ENCODE assay signal across 8 mouse cellular contexts in the genomic region with DNA sequence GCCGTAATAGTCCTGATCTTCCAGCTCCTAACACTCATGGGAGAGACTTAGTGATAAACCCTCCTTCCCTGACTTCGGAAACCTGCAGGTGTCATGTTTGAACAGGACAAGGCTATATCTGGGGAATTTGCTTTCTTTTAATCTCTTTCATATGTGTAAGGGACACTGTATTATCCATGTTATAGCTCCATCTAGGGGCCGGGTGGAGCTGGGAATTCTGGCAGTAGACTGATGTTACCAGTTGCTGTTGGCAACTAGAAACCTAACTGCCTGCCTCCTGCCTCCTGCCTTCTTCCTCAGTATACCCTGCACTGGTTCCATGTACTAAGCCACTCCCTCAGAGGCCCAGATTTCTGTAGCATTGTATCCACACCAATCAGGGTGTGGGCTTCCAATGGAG. TPM values are rescaled to one million over a fixed set of nuclear protein-coding genes. Genes with fewer than 3 reads are reported as not detected.
DNase-seq lines count a peak whose midpoint lies in the region; ATAC-seq lines count a peak whose summit lies in the region.
"Had no signal": no experiment of that assay in that cellular context is flagged by ENCODE, and none has a peak within 500 bp of the region (broad histone marks: within the 10 kb centered on the region; RNA-seq: fewer than 3 reads in every experiment).

No protein-coding gene starts in this region.

- H3K27me3 ChIP-seq in midbrain, embryonic 14.5 days (ENCODE audit: control insufficient read depth, insufficient read depth, low read length): no peaks in the 10 kb centered on the region
- no peaks in the 10 kb centered on the region for H3K27me3 ChIP-seq in midbrain, embryonic 15.5 days (replicated peaks)
- H3K27me3 ChIP-seq: embryonic facial prominence, embryonic 13.5 days had no signal

- no peak overlapping the region for H3K4me3 ChIP-seq in midbrain, embryonic 14.5 days (replicated peaks; ENCODE audit: low read depth, low read length)
- H3K4me3 ChIP-seq in midbrain, embryonic 15.5 days: no peak overlapping the region
- H3K4me3 ChIP-seq: embryonic facial prominence, embryonic 13.5 days had no signal

- no peak overlapping the region for H3K27ac ChIP-seq in midbrain, embryonic 14.5 days (replicated peaks; ENCODE audit: low read depth, low read length)
- H3K27ac ChIP-seq in midbrain, embryonic 15.5 days: no peak overlapping the region
- H3K27ac ChIP-seq: embryonic facial prominence, embryonic 13.5 days had no signal

- H3K9me3 ChIP-seq in midbrain, embryonic 14.5 days (ENCODE audit: control insufficient read depth, low read length): no peaks in the 10 kb centered on the region
- H3K9me3 ChIP-seq in midbrain, embryonic 15.5 days: no peaks in the 10 kb centered on the region
- H3K9me3 ChIP-seq: embryonic facial prominence, embryonic 13.5 days had no signal

- H3K4me1 ChIP-seq in midbrain, embryonic 14.5 days (ENCODE audit: control insufficient read depth, insufficient read depth, low read length): no peaks in the 10 kb centered on the region
- H3K4me1 ChIP-seq in midbrain, embryonic 15.5 days: no peaks in the 10 kb centered on the region
- H3K4me1 ChIP-seq: embryonic facial prominence, embryonic 13.5 days had no signal

- ATAC-seq in midbrain, embryonic 14.5 days (ENCODE audit: low FRiP score, low TSS enrichment): no peak
- no peak for ATAC-seq in midbrain, embryonic 15.5 days (replicated peaks)
- peak; percentile 71 for ATAC-seq in erythroblast, adult 5-6 weeks (replicated peaks; ENCODE audit: low FRiP score, poor library complexity, severe bottlenecking)

- no peaks in the 10 kb centered on the region for H3K36me3 ChIP-seq in midbrain, embryonic 14.5 days (ENCODE audit: control insufficient read depth, insufficient read depth, low read length)
- no peaks in the 10 kb centered on the region for H3K36me3 ChIP-seq in midbrain, embryonic 15.5 days (replicated peaks)
- H3K36me3 ChIP-seq: embryonic facial prominence, embryonic 13.5 days had no signal

- no peak overlapping the region for H3K9ac ChIP-seq in midbrain, embryonic 14.5 days (replicated peaks; ENCODE audit: low read length)
- no peak overlapping the region for H3K9ac ChIP-seq in midbrain, embryonic 15.5 days
- H3K9ac ChIP-seq: embryonic facial prominence, embryonic 13.5 days had no signal

- peak; percentile 21 for DNase-seq in midbrain, embryonic 14.5 days
- peak; percentile 2 for DNase-seq in adrenal gland, adult 8-10 months
- peak; percentile 8 to 57 for DNase-seq in layer of hippocampus, adult 18-20 months (ENCODE audit: low spot score in 2 of 2)
- DNase-seq in lung, postnatal 10 days: peak; percentile 42
- no peak for DNase-seq in B cell, adult 2 months

- no peak overlapping the region for H3K4me2 ChIP-seq in midbrain, embryonic 14.5 days (ENCODE audit: low read length)
- H3K4me2 ChIP-seq in midbrain, embryonic 15.5 days: no peak overlapping the region
- H3K4me2 ChIP-seq: embryonic facial prominence, embryonic 13.5 days had no signal

- WGBS in midbrain, embryonic 14.5 days: 62% methylated on average over 3 of the region's 3 CpGs
- 62% methylated on average over 3 of the region's 3 CpGs for WGBS in midbrain, embryonic 15.5 days

RNA-seq across cellular contexts. Expression of gene Rnf212, which starts 16.4 kb away (rescaled TPM):
- not detected in 2 replicates for polyA plus RNA-seq in midbrain, embryonic 14.5 days (2014; fragmentation: Nextera tagmentation; extraction: Ambion mirVana)
- not detected in 2 replicates for polyA plus RNA-seq in midbrain, embryonic 15.5 days (2015; fragmentation: Nextera tagmentation; extraction: Ambion mirVana)
- total RNA-seq in adrenal gland, adult 8-10 months (2022): not detected
- total RNA-seq in erythroblast, adult 5-6 weeks (2015; ENCODE audit: low replicate concordance): 2.5 TPM in 1 of 2 replicates, not detected in the other
- total RNA-seq in erythroblast, adult 5-6 weeks (2017; ENCODE audit: low replicate concordance): 3.1 and 5.5 TPM in 2 replicates
- not detected for total RNA-seq in layer of hippocampus, adult 18-20 months (2021)
- polyA plus RNA-seq: embryonic facial prominence, embryonic 13.5 days had no signal

RNA-seq across cellular contexts. Expression of gene Tmed11, which starts 36.8 kb away (rescaled TPM):
- not detected in 2 replicates for polyA plus RNA-seq in midbrain, embryonic 14.5 days (2014; fragmentation: Nextera tagmentation; extraction: Ambion mirVana)
- not detected in 2 replicates for polyA plus RNA-seq in midbrain, embryonic 15.5 days (2015; fragmentation: Nextera tagmentation; extraction: Ambion mirVana)
- not detected for total RNA-seq in adrenal gland, adult 8-10 months (2022)
- total RNA-seq in erythroblast, adult 5-6 weeks (2015; ENCODE audit: low replicate concordance): not detected in 2 replicates
- total RNA-seq in erythroblast, adult 5-6 weeks (2017; ENCODE audit: low replicate concordance): not detected in 2 replicates
- not detected for total RNA-seq in layer of hippocampus, adult 18-20 months (2021)
- polyA plus RNA-seq: embryonic facial prominence, embryonic 13.5 days had no signal

RNA-seq across cellular contexts. Expression of gene Vmn2r8, which starts 50.3 kb away (rescaled TPM):
- polyA plus RNA-seq in midbrain, embryonic 14.5 days (2014; fragmentation: Nextera tagmentation; extraction: Ambion mirVana): not detected in 2 replicates
- polyA plus RNA-seq in midbrain, embryonic 15.5 days (2015; fragmentation: Nextera tagmentation; extraction: Ambion mirVana): not detected in 2 replicates
- not detected for total RNA-seq in adrenal gland, adult 8-10 months (2022)
- total RNA-seq in erythroblast, adult 5-6 weeks (2015; ENCODE audit: low replicate concordance): not detected in 2 replicates
- total RNA-seq in erythroblast, adult 5-6 weeks (2017; ENCODE audit: low replicate concordance): not detected in 2 replicates
- not detected for total RNA-seq in layer of hippocampus, adult 18-20 months (2021)
- polyA plus RNA-seq: embryonic facial prominence, embryonic 13.5 days had no signal

Comparison
In these comparisons a context has a peak if more than half of its experiments do, and no peak if none do; other contexts are left out.
1. DNase-seq: peak in midbrain, embryonic 14.5 days (single experiment), adrenal gland, adult 8-10 months (single experiment), layer of hippocampus, adult 18-20 months (2 of 2) and lung, postnatal 10 days (single experiment); none in B cell, adult 2 months (0 of 2).